ENCODE assay signal across 10 mouse cellular contexts in the genomic region with DNA sequence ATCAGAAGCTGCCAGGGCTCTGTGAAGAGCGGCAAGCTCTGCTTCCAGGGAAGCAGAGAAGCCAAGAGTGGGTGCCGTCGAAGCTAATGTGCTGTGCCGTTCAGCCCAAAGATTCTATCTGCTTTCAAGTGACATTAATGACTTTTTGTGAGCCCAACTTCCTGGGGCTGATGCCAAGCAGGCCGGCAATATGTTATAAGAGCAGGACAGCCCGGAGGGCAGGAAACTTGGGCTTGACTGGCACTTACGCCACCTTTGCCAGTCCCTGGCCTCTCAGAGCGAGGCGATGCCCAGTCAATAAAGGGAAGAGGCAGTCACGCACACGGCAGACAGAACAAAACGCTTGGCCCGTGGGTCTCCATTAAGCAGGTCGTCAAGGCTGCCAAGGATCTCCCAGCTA. TPM values are rescaled to one million over a fixed set of nuclear protein-coding genes. Genes with fewer than 3 reads are reported as not detected.
DNase-seq lines count a peak whose midpoint lies in the region; ATAC-seq and TF ChIP-seq lines count a peak whose summit lies in the region.
"Had no signal": no experiment of that assay in that cellular context is flagged by ENCODE, and none has a peak within 500 bp of the region (broad histone marks: within the 10 kb centered on the region; RNA-seq: fewer than 3 reads in every experiment).

No protein-coding gene starts in this region.

- 60% methylated on average over 14 of the region's 14 CpGs for WGBS in heart, embryonic 12.5 days
- 37% methylated on average over 14 of the region's 14 CpGs for WGBS in kidney, embryonic 14.5 days
- 25% methylated on average over 14 of the region's 14 CpGs for WGBS in lung, embryonic 15.5 days

- no peak overlapping the region for H3K4me2 ChIP-seq in heart, embryonic 12.5 days
- no peak overlapping the region for H3K4me2 ChIP-seq in kidney, embryonic 14.5 days (replicated peaks; ENCODE audit: low read depth, low read length)
- no peak overlapping the region for H3K4me2 ChIP-seq in lung, embryonic 15.5 days
- H3K4me2 ChIP-seq: hindbrain, embryonic 13.5 days had no signal

- peaks cover 75% of the 10 kb centered on the region for H3K4me1 ChIP-seq in heart, embryonic 12.5 days (replicated peaks)
- H3K4me1 ChIP-seq in ES-E14 (ENCODE audit: control insufficient read depth in 2 of 2, insufficient read depth in 2 of 2, low read length in 2 of 2, poor library complexity in 1 of 2), result peaks cover 20 to 58% of the 10 kb centered on the region in 2 experiments
- peaks cover 46% of the 10 kb centered on the region for H3K4me1 ChIP-seq in kidney, embryonic 14.5 days (ENCODE audit: control insufficient read depth, insufficient read depth, low read length)
- H3K4me1 ChIP-seq in lung, embryonic 15.5 days, result peaks cover 59% of the 10 kb centered on the region

- H3K4me3 ChIP-seq in heart, embryonic 12.5 days, result no peak overlapping the region
- H3K4me3 ChIP-seq in ES-E14 (ENCODE audit: insufficient read depth in 1 of 2, low read depth in 1 of 2, low read length in 2 of 2, poor library complexity in 1 of 2, severe bottlenecking in 1 of 2), result peak overlapping the region in 1 of 2 experiments; percentile 29; a peak in 2 of 4 replicates
- no peak overlapping the region for H3K4me3 ChIP-seq in kidney, embryonic 14.5 days (ENCODE audit: low read length)
- no peak overlapping the region for H3K4me3 ChIP-seq in lung, embryonic 15.5 days
- H3K4me3 ChIP-seq: hindbrain, embryonic 13.5 days had no signal

- no peaks in the 10 kb centered on the region for H3K36me3 ChIP-seq in heart, embryonic 12.5 days
- peaks cover 7% of the 10 kb centered on the region; the same call in 1 of the 2 replicates for H3K36me3 ChIP-seq in ES-E14 (ENCODE audit: control insufficient read depth, insufficient read depth, low read length, poor library complexity, severe bottlenecking)
- H3K36me3 ChIP-seq in kidney, embryonic 14.5 days (ENCODE audit: control insufficient read depth, insufficient read depth, low read length), result no peaks in the 10 kb centered on the region
- H3K36me3 ChIP-seq in lung, embryonic 15.5 days, result no peaks in the 10 kb centered on the region
- H3K36me3 ChIP-seq: hindbrain, embryonic 13.5 days had no signal

- intact Hi-C loops in heart, postnatal 14 days (cut with DNase I), result no loop called here
- intact Hi-C loops in left cerebral cortex, postnatal 25 days (cut with DNase I), result no loop called here

- H3K9ac ChIP-seq in heart, embryonic 12.5 days, result 0 out of 2 replicates have a peak overlapping the region, but pooled peaks have one; percentile 1
- peak overlapping the region; percentile 39; the same call in 1 of the 2 replicates for H3K9ac ChIP-seq in ES-E14 (ENCODE audit: insufficient read depth, low read depth, low read length, poor library complexity, severe bottlenecking)
- H3K9ac ChIP-seq in kidney, embryonic 14.5 days (ENCODE audit: low read depth, low read length), result 0 out of 2 replicates have a peak overlapping the region, but pooled peaks have one; percentile 18
- H3K9ac ChIP-seq in lung, embryonic 15.5 days, result 0 out of 2 replicates have a peak overlapping the region, but pooled peaks have one; percentile 15
- H3K9ac ChIP-seq: hindbrain, embryonic 13.5 days had no signal

- H3K27ac ChIP-seq in heart, embryonic 12.5 days (ENCODE audit: poor library complexity, severe bottlenecking), result peak overlapping the region; percentile 47
- peak overlapping the region; percentile 63 for H3K27ac ChIP-seq in ES-E14 (ENCODE audit: insufficient read depth, low read depth, low read length, poor library complexity, severe bottlenecking)
- H3K27ac ChIP-seq in kidney, embryonic 14.5 days (ENCODE audit: low read depth, low read length), result no peak overlapping the region; the same call in 1 of the 2 replicates
- peak overlapping the region; percentile 90 for H3K27ac ChIP-seq in lung, embryonic 15.5 days
- H3K27ac ChIP-seq: hindbrain, embryonic 13.5 days had no signal

- peaks cover 9% of the 10 kb centered on the region; the same call in 1 of the 2 replicates for H3K27me3 ChIP-seq in heart, embryonic 12.5 days (replicated peaks)
- H3K27me3 ChIP-seq in kidney, embryonic 14.5 days (ENCODE audit: control insufficient read depth, insufficient read depth, low read length), result no peaks in the 10 kb centered on the region
- no peaks in the 10 kb centered on the region for H3K27me3 ChIP-seq in lung, embryonic 15.5 days
- H3K27me3 ChIP-seq: hindbrain, embryonic 13.5 days had no signal

- H3K9me3 ChIP-seq in heart, embryonic 12.5 days (replicated peaks), result no peaks in the 10 kb centered on the region
- no peaks in the 10 kb centered on the region for H3K9me3 ChIP-seq in ES-E14 (ENCODE audit: control insufficient read depth, insufficient read depth, low read depth, low read length)
- no peaks in the 10 kb centered on the region for H3K9me3 ChIP-seq in kidney, embryonic 14.5 days (ENCODE audit: control insufficient read depth, low read length)
- no peaks in the 10 kb centered on the region for H3K9me3 ChIP-seq in lung, embryonic 15.5 days
- H3K9me3 ChIP-seq: hindbrain, embryonic 13.5 days had no signal

- DNase-seq in heart, postnatal 14 days, result no peak
- DNase-seq in ES-E14 (ENCODE audit: low read depth, low spot score) (no peak), adipocyte (ENCODE audit: low spot score) (no peak)
- no peak for DNase-seq in left cerebral cortex, postnatal 25 days (ENCODE audit: low spot score in 2 of 2)
- DNase-seq in spleen, postnatal 36 days (ENCODE audit: low spot score in 2 of 2), result no peak
- DNase-seq: cerebellum, adult 2 months had no signal

- in situ Hi-C loops in ES-E14 (cut with MboI; ENCODE audit: low sequenced_read_pairs in 2 of 2, unreplicated experiment in 2 of 2), result no loop called here

- no peak for ATAC-seq in heart, embryonic 12.5 days (ENCODE audit: insufficient number of reproducible peaks, low FRiP score)
- ATAC-seq in kidney, embryonic 14.5 days (ENCODE audit: low FRiP score, low TSS enrichment), result no peak
- no peak for ATAC-seq in lung, embryonic 15.5 days (ENCODE audit: borderline replicate concordance, extremely low read depth, low FRiP score, low TSS enrichment)

TF ChIP-seq in ES-E14, 5 proteins besides CTCF, POLR2A, EP300 and RAD21:
- no peak for TF ChIP-seq HCFC1 (IDR thresholded peaks at IDR 0.05; ENCODE audit: borderline replicate concordance, insufficient read depth, low read length)
- TF ChIP-seq ZC3H11A (IDR thresholded peaks at IDR 0.05; ENCODE audit: borderline replicate concordance, low read depth, low read length), result no peak
- TF ChIP-seq CHD2 (IDR thresholded peaks at IDR 0.05; ENCODE audit: low read depth, low read length), result no peak
- TF ChIP-seq MAFK (IDR thresholded peaks at IDR 0.05; ENCODE audit: insufficient read depth, low read depth, low read length), result no peak
- TF ChIP-seq ZNF384 (IDR thresholded peaks at IDR 0.05; ENCODE audit: low read depth, low read length), result no peak

RNA-seq across cellular contexts. Expression of a gene that starts 25.9 kb away (rescaled TPM):
- polyA plus RNA-seq in heart, embryonic 12.5 days (2016; fragmentation: Nextera tagmentation; extraction: Ambion mirVana), result 6.0 and 6.8 TPM in 2 replicates
- total RNA-seq in heart, postnatal 14 days (2021), result not detected
- 6.2 and 6.7 TPM in 2 replicates for total RNA-seq in ES-E14 (2012; rRNA removed)
- 1.4 and 2.3 TPM in 2 replicates for polyA plus RNA-seq in kidney, embryonic 14.5 days (2014; fragmentation: Nextera tagmentation; extraction: Ambion mirVana)
- 4.3 and 4.8 TPM in 2 replicates for polyA plus RNA-seq in lung, embryonic 15.5 days (2015; fragmentation: Nextera tagmentation; extraction: Ambion mirVana)
- 1 to 10 TPM in 1 of 2 experiments, under 1 TPM in 1; 0.69 to 1.5 TPM for total RNA-seq in left cerebral cortex, postnatal 25 days (2021)

RNA-seq across cellular contexts. Expression of a gene that starts 52.7 kb away (rescaled TPM):
- 4.0 and 4.2 TPM in 2 replicates for polyA plus RNA-seq in heart, embryonic 12.5 days (2016; fragmentation: Nextera tagmentation; extraction: Ambion mirVana)
- 10 to 100 TPM; 29.3 to 34.0 TPM for total RNA-seq in heart, postnatal 14 days (2021)
- total RNA-seq in ES-E14 (2012; rRNA removed), result 15.3 and 35.0 TPM in 2 replicates
- polyA plus RNA-seq in kidney, embryonic 14.5 days (2014; fragmentation: Nextera tagmentation; extraction: Ambion mirVana), result 2.7 and 3.8 TPM in 2 replicates
- 5.2 and 5.7 TPM in 2 replicates for polyA plus RNA-seq in lung, embryonic 15.5 days (2015; fragmentation: Nextera tagmentation; extraction: Ambion mirVana)
- total RNA-seq in left cerebral cortex, postnatal 25 days (2021), result 100 to 1,000 TPM; 104 TPM

RNA-seq across cellular contexts. Expression of a gene that starts 53.0 kb away (rescaled TPM):
- polyA plus RNA-seq in heart, embryonic 12.5 days (2016; fragmentation: Nextera tagmentation; extraction: Ambion mirVana), result 0.31 and 0.47 TPM in 2 replicates
- total RNA-seq in heart, postnatal 14 days (2021), result under 1 TPM in 1 of 2 experiments, not detected in 1; 0.39 TPM
- total RNA-seq in ES-E14 (2012; rRNA removed), result 0.09 and 0.26 TPM in 2 replicates
- polyA plus RNA-seq in kidney, embryonic 14.5 days (2014; fragmentation: Nextera tagmentation; extraction: Ambion mirVana), result 0.64 and 0.81 TPM in 2 replicates
- polyA plus RNA-seq in lung, embryonic 15.5 days (2015; fragmentation: Nextera tagmentation; extraction: Ambion mirVana), result 0.37 and 0.64 TPM in 2 replicates
- total RNA-seq in left cerebral cortex, postnatal 25 days (2021), result 1 to 10 TPM; 1.3 to 1.8 TPM
